Mouse (Mus musculus): ENCODE measurements at regions not wholly inside any gene's neighbourhood (a gene's known extent, or its start where the extent isn't known, plus 50 kb on each side); places are given as distances from the start of the nearest gene placed in this dataset.
"Not testable (repeated sequence)": the region's sequence is repeated elsewhere in the genome, so short reads cannot be mapped to it uniquely, and the experiment has no call there.

GRCm38 (mm10) chr17:79545878-79546277 lies 65.8 kb upstream of the Rmdn2 start:
- DNase-seq (ENCODE audit: low read depth, low spot score) = no peak

GRCm38 (mm10) chr17:79547075-79547474 lies 64.6 kb upstream of the Rmdn2 start:
- no peak for DNase-seq (ENCODE audit: low read depth, low spot score)

- DNase-seq (ENCODE audit: low read depth, low spot score) = no peak
Measured at GRCm38 (mm10) chr17:79547524-79547923, 64.1 kb upstream of the Rmdn2 start.

- not testable (repeated sequence) for DNase-seq (ENCODE audit: low read depth, low spot score)
Measured at GRCm38 (mm10) chr17:79550409-79550808, 61.3 kb upstream of the Rmdn2 start.

GRCm38 (mm10) chr17:79553850-79554249 lies 57.8 kb upstream of the Rmdn2 start:
- DNase-seq (ENCODE audit: low read depth, low spot score) = no peak

- no peak for DNase-seq (ENCODE audit: low read depth, low spot score)
Measured at GRCm38 (mm10) chr17:79555593-79555992, 56.1 kb upstream of the Rmdn2 start.

All from CD4-positive, CD25-positive, alpha-beta regulatory T cell, adult 2 months (primary cell).